Mouse (Mus musculus): ENCODE measurements around the gene Aadacl2. TPM values are rescaled to one million over a fixed set of nuclear protein-coding genes. Genes with fewer than 3 reads are reported as not detected.

Aadacl2 gene
- polyA plus RNA-seq (2015; fragmentation: Nextera tagmentation; extraction: Ambion mirVana) = not detected in 2 replicates

DNA sequence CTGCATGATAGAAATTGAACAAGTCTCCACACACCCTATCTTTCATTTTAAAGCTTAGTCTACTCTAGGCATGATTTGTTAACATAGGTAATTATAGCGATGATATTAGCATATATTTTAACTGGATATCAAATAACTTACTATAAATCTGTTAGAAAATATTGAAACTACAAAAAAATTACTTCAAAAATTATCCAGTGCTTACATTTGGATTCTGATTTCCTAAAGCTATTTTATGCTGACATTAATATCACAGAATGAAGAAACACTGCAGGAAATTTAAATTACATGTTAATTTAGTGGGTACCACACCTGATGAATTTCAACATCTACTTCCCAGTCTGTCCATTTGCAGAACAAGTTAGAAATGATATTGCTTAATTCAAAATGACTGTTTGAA, at the start of gene Aadacl2:
TSS of gene Aadacl2 (plus strand) at position 301 of the 400 bp plus-strand sequence.
- H3K4me1 ChIP-seq (replicated peaks) = no peaks in the 10 kb centered on the region
- no peaks in the 10 kb centered on the region for H3K27me3 ChIP-seq (replicated peaks)
- no peak within 1 kb of the TSS for H3K4me2 ChIP-seq (replicated peaks)
- WGBS = 88% methylated on average over 1 of the region's 1 CpGs
- H3K9ac ChIP-seq = no peak within 1 kb of the TSS
- H3K4me3 ChIP-seq (replicated peaks) = no peak within 1 kb of the TSS
- no peak for ATAC-seq
- H3K9me3 ChIP-seq = no peaks in the 10 kb centered on the region
- no peak within 1 kb of the TSS for H3K27ac ChIP-seq
- no peaks in the 10 kb centered on the region for H3K36me3 ChIP-seq

DNA sequence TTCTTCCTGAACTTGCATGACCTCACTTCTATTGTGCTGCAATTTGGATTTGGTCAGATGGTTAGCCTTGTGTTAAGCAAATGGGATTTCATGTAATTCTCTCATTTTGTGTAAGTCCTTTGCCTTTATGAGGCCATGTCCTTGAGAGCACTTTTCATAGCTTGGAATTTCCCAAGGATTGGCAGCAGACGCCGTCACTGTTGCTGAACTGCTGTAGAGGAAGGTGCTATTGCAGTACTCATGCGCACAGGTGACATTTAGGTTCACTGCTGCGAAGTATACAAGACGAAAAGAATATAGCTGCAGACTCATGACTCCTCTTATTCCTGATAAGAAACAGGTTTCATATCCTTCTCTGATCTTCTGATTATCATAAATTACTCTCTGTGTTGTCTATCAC, 35.7 kb upstream of the Aadacl2 start:
- Histone ChIP-seq H3K4me3 (replicated peaks) (no peak overlapping the region), H3K4me2 (replicated peaks) (no peak overlapping the region), H3K9ac (no peak overlapping the region), H3K36me3 (no peaks in the 10 kb centered on the region), H3K4me1 (replicated peaks) (no peaks in the 10 kb centered on the region), H3K9me3 (no peaks in the 10 kb centered on the region), H3K27ac (no peak overlapping the region), H3K27me3 (replicated peaks) (no peaks in the 10 kb centered on the region)
- no peak for ATAC-seq
- 80% methylated on average over 5 of the region's 5 CpGs for WGBS

DNA sequence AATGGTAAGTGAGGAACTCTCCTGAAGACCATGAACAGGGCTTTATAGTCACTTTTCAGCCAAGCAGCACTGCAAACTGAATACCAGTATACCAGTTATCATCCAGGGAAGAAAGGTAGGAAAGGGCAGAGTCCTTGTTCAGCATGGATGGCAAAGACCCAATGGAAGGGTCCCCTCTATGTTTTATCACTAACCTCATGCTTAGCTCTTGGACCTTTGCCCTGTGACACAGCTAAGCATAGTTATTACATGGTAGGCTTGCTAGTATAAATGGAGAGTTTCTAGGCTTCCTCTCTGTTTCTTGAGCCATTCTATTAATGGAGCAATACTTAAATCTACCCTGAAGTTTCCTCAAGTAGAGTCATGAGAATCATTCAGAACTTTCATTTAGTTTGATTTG, 32.0 kb upstream of the Aadacl2 start:
- no peaks in the 10 kb centered on the region for H3K9me3 ChIP-seq
- no peak overlapping the region for H3K9ac ChIP-seq
- H3K27ac ChIP-seq = no peak overlapping the region
- no peaks in the 10 kb centered on the region for H3K4me1 ChIP-seq (replicated peaks)
- no peak overlapping the region for H3K4me3 ChIP-seq (replicated peaks)
- no peak overlapping the region for H3K4me2 ChIP-seq (replicated peaks)
- ATAC-seq = 0 out of 2 replicates have a peak, but pooled peaks have one; percentile 55
- H3K36me3 ChIP-seq = no peaks in the 10 kb centered on the region
- no peaks in the 10 kb centered on the region for H3K27me3 ChIP-seq (replicated peaks)

DNA sequence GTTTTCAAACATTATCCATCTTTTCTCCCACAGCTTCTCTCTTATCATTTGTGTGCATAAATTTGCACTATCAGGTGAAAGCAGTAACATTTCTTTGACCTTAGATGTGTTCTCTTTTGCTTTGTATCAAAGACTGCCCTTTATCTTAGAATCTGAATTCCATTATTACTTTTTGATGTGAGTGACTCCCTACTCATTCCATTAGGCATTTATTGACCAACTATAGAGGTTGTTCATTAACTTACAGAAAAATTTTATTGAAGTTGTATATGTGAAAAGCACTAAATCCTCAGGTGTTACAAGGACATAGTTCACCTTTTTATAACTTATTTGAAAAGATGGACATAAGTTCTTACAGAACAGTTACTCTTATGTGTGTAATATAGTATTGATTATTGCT, 2.9 kb upstream of the Aadacl2 start:
- peak; percentile 84 for ATAC-seq
- no peak overlapping the region for H3K4me3 ChIP-seq (replicated peaks)
- H3K36me3 ChIP-seq = no peaks in the 10 kb centered on the region
- H3K4me1 ChIP-seq (replicated peaks) = no peaks in the 10 kb centered on the region
- no peak overlapping the region for H3K27ac ChIP-seq
- no peaks in the 10 kb centered on the region for H3K9me3 ChIP-seq
- H3K9ac ChIP-seq = no peak overlapping the region
- no peak overlapping the region for H3K4me2 ChIP-seq (replicated peaks)
- H3K27me3 ChIP-seq (replicated peaks) = no peaks in the 10 kb centered on the region

DNA sequence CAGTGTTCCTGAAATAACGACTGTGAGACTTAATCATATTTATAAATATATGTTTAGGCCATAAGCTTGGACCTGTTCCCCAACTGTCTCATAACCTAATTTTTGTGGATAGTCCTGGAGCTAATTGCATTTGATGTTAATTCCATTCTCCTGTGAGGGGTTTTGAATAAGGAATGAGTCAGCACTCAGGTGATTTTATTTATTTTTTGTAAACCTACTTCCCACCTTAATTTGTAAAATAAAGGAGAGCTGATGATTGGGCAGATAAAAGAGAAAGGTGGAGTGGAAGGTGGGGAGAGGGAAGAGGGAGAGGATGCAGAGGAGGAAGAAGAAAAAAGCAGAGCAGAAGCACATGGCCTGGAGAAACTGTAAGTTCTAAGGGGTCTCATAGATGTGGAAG, 18.9 kb downstream of the Aadacl2 start, which contains the start of gene Aadac:
TSS of gene Aadac (plus strand) at position 301 of the 400 bp plus-strand sequence.
- no peaks in the 10 kb centered on the region for H3K36me3 ChIP-seq
- 78% methylated on average over 1 of the region's 1 CpGs for WGBS
- H3K4me2 ChIP-seq (replicated peaks) = no peak within 1 kb of the TSS
- H3K4me1 ChIP-seq (replicated peaks) = no peaks in the 10 kb centered on the region
- H3K27ac ChIP-seq = no peak within 1 kb of the TSS
- ATAC-seq = no peak
- no peaks in the 10 kb centered on the region for H3K9me3 ChIP-seq
- H3K27me3 ChIP-seq (replicated peaks) = no peaks in the 10 kb centered on the region
- no peak within 1 kb of the TSS for H3K9ac ChIP-seq
- no peak within 1 kb of the TSS for H3K4me3 ChIP-seq (replicated peaks)

DNA sequence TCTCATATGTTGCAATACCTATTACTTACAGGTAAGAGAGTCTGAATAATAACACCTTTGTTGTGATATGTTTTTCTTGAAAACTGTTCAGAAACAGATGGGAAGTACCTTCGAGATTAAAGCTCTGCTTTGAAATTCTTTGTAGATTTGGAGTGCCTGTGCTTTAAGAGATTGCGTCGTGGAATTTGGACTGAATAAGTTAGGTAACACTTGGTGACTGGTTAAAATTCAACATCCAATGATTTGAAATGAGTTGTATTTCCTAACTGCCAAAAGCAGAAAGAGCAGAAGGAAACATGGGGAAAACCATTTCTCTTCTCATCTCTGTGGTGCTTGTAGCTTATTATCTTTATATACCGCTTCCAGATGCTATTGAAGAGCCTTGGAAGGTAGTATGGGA, 25.0 kb downstream of the Aadacl2 start:
- no peak overlapping the region for H3K4me2 ChIP-seq (replicated peaks)
- ATAC-seq = peak; percentile 63
- no peaks in the 10 kb centered on the region for H3K36me3 ChIP-seq
- H3K4me1 ChIP-seq (replicated peaks) = no peaks in the 10 kb centered on the region
- WGBS = 66% methylated on average over 4 of the region's 4 CpGs
- H3K9me3 ChIP-seq = no peaks in the 10 kb centered on the region
- no peak overlapping the region for H3K9ac ChIP-seq
- H3K27ac ChIP-seq = no peak overlapping the region
- H3K4me3 ChIP-seq (replicated peaks) = no peak overlapping the region
- H3K27me3 ChIP-seq (replicated peaks) = no peaks in the 10 kb centered on the region

DNA sequence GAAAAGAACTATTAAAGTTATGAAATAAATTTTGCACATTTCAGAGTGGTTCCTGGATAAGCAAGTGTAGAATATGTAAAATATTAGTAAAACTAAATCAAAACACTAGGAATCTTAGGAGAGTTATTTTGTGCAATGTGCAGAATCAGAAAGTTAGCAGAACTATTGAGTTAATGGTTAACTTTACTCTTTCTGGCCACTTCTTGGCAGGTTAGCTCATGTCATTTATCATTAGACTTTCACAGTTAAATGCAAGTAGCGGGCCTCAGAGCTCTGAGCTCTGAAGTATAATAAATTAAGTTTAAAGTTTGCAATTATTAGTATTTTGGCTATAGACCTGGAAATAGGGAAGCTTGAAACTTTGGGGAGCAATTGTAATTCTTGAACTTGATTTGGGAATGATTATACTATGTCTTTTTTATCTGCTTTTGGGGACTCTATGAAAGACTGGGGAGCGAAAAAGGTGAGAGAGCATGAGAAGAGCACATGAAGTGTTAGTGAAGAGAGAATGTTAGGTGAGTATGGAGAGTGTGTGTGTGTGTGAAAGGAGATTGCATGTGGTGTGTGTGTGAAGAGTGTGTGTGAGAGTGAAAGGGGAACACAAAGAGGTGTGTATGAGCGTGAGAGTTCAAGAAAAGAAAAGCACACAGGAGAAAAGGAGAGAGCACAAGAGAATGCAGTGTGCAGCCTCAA, 39.8 kb downstream of the Aadacl2 start:
- Histone ChIP-seq H3K4me1 (replicated peaks) (no peaks in the 10 kb centered on the region), H3K27ac (no peak overlapping the region), H3K9ac (no peak overlapping the region), H3K36me3 (no peaks in the 10 kb centered on the region), H3K9me3 (no peaks in the 10 kb centered on the region), H3K27me3 (replicated peaks) (no peaks in the 10 kb centered on the region), H3K4me2 (replicated peaks) (no peak overlapping the region), H3K4me3 (replicated peaks) (no peak overlapping the region)
- ATAC-seq = peak; percentile 74; the same call in 1 of the 2 replicates
- WGBS = 60% methylated on average over 3 of the region's 3 CpGs

DNA sequence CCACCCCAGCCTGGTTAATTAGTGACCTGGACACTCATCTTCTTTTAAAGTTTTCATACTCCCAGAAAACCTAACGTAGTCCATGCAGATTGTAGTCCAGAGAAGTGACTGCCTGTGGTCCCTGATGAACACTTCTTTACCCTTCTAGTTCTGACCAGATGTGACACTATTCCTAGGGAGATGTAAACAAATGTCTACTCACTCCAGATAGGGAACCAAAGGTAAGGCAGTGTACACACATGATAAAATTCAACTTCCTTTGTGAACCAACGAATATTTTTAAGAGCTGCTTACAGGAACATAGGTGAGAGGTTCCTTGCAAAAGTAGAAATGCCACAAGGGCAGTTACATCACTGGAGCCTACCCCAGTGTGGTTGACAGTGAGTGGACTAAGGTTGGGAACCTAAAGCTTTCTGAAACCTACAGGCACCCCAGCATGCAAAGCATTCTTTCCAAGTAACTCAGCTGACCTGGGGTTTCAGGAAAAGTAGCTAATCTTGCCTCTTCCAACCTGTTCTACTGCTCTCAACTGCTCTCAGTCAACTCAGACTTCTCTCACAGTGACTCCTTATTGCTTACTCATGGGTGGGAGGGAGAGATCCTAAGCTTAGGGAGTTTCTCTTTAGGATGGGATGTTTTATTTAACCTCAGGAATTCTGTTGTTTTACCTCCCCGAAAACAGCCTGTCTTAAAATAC, 46.8 kb downstream of the Aadacl2 start:
- no peak overlapping the region for H3K9ac ChIP-seq
- no peak overlapping the region for H3K4me2 ChIP-seq (replicated peaks)
- H3K27ac ChIP-seq = no peak overlapping the region
- H3K36me3 ChIP-seq = no peaks in the 10 kb centered on the region
- no peaks in the 10 kb centered on the region for H3K9me3 ChIP-seq
- WGBS = 68% methylated on average over 3 of the region's 3 CpGs
- no peaks in the 10 kb centered on the region for H3K27me3 ChIP-seq (replicated peaks)
- no peak for ATAC-seq
- no peaks in the 10 kb centered on the region for H3K4me1 ChIP-seq (replicated peaks)
- no peak overlapping the region for H3K4me3 ChIP-seq (replicated peaks)

DNA sequence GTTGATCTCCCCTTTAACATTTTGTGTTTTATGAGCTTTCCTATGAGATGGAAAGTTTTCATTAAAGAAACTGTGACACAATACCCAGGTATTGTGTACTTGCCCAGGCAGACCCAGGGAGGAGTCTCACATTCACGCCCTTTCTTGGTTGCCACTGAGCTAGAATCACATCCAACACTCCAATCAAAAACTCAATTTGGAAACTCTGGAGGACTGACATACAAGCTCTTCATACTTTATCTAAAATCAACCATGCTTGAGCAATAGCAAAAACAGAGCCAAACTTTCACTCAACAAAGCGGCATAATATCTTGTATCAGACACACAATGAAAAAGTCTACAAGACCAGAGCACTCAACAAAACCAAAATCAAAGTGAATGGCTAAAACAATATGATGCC, 47.4 kb downstream of the Aadacl2 start:
- no peak overlapping the region for H3K9ac ChIP-seq
- no peak for ATAC-seq
- H3K27ac ChIP-seq = no peak overlapping the region
- H3K36me3 ChIP-seq = no peaks in the 10 kb centered on the region
- WGBS = 92% methylated on average over 2 of the region's 2 CpGs
- no peaks in the 10 kb centered on the region for H3K4me1 ChIP-seq (replicated peaks)
- no peaks in the 10 kb centered on the region for H3K9me3 ChIP-seq
- H3K27me3 ChIP-seq (replicated peaks) = no peaks in the 10 kb centered on the region
- H3K4me2 ChIP-seq (replicated peaks) = no peak overlapping the region
- no peak overlapping the region for H3K4me3 ChIP-seq (replicated peaks)

DNA sequence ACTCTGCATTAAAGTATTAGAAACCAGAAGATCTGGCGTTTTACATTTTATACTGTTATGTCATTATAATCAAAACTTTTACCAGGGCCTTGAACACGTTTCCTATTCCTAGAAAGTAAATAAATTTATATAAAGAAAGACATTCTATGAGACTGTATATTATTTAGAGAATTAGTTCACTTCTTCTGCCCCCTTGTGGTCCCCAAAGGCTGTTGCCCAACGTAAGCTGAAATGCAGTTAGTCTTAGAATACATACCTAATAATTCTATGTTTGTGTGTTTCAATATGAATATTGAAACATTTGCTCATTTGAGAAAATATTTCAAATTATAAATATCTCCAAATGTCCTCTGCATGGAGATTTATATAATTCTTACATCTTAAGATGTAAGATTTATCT, 49.9 kb downstream of the Aadacl2 start:
- H3K9me3 ChIP-seq = no peaks in the 10 kb centered on the region
- H3K27me3 ChIP-seq (replicated peaks) = no peaks in the 10 kb centered on the region
- ATAC-seq = no peak
- H3K4me3 ChIP-seq (replicated peaks) = no peak overlapping the region
- H3K27ac ChIP-seq = no peak overlapping the region
- no peak overlapping the region for H3K4me2 ChIP-seq (replicated peaks)
- H3K36me3 ChIP-seq = no peaks in the 10 kb centered on the region
- H3K9ac ChIP-seq = no peak overlapping the region
- WGBS = 30% methylated on average over 3 of the region's 3 CpGs
- no peaks in the 10 kb centered on the region for H3K4me1 ChIP-seq (replicated peaks)

DNA sequence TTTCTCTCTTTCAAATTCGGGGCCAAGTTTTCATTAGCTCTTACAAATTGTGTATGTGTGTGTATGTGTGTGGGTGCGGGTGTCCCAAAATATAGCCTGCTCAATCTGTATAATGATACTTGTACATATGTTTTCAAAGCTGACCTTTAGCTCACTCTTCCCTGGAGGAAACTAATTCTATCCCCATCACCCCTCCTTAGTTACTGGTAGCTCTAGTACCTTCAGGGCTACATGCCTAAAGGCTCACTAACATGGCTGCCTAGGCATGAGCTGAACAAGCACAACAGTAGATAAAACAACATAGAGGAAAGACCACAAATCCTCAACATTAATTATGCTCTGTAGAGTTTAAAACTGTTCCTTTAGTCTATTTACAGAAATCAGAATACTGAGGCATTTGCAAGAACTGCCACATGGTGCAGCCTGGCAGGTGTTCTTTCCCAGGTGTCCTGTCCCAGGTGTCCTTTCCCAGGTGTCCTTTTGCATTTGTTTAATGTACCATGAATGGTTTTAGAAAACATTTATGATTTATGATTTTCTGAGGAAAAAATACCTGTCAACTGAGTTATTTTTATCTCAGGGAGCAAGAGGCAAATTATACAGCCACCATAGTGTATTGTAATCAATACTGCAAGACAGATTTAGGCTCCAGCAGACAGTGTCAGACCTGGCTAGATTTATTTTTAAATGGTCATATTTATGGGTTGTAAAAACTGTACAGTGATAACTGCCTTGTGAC, 50.7 kb downstream of the Aadacl2 start:
- Histone ChIP-seq H3K36me3 (no peaks in the 10 kb centered on the region), H3K4me1 (replicated peaks) (no peaks in the 10 kb centered on the region), H3K4me3 (replicated peaks) (no peak overlapping the region), H3K27ac (peak overlapping the region; percentile 41), H3K9me3 (no peaks in the 10 kb centered on the region), H3K9ac (no peak overlapping the region), H3K4me2 (replicated peaks) (no peak overlapping the region), H3K27me3 (replicated peaks) (no peaks in the 10 kb centered on the region)
- peak; percentile 97 for ATAC-seq
- 85% methylated on average over 2 of the region's 2 CpGs for WGBS

DNA sequence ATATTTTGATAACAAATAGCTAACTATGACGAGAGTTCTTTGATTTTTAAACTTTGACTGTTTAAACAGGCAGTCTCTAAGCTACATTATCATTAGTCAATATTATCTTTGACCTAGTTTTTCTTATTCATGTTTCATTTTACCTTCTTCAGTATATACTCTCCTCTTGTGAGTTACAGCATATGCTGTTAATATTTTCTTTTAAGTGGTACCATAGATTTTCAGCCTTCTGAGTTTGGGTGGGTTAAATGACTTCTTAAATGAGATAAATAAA, 51.2 kb downstream of the Aadacl2 start:
- WGBS = 29% methylated on average over 1 of the region's 1 CpGs

More for the DNA sequence above, 51.2 kb downstream of the Aadacl2 start:
- H3K27ac ChIP-seq = no peak overlapping the region
- H3K4me3 ChIP-seq (replicated peaks) = no peak overlapping the region
- H3K9ac ChIP-seq = no peak overlapping the region
- no peaks in the 10 kb centered on the region for H3K9me3 ChIP-seq
- no peaks in the 10 kb centered on the region for H3K36me3 ChIP-seq
- no peak overlapping the region for H3K4me2 ChIP-seq (replicated peaks)
- H3K27me3 ChIP-seq (replicated peaks) = no peaks in the 10 kb centered on the region
- no peaks in the 10 kb centered on the region for H3K4me1 ChIP-seq (replicated peaks)
- ATAC-seq = no peak

Data from intestine, embryonic 15.5 days (tissue).